Mouse (Mus musculus) retina, adult 2 months (tissue): ENCODE measurements around the gene Immt.

Experiments used
- DNase-seq: peaks from one replicate; pipeline ENCODE4 v3.0.0-alpha.2; 2012; ENCODE audit warnings: low read depth, low spot score

The Immt gene

GRCm38 (mm10) chr6:71830690-71831580 is at the start of gene Immt:
Immt (plus strand) TSS chr6:71831331.
- peak; percentile 94 for DNase-seq

- DNase-seq, result no peak
These were observed 48.0 kb upstream of the Immt start for GRCm38 (mm10) chr6:71783165-71783564.

- DNase-seq, result no peak
These were observed 42.8 kb upstream of the Immt start for GRCm38 (mm10) chr6:71788348-71788747.

- DNase-seq, result no peak
These were observed 39.4 kb upstream of the Immt start for GRCm38 (mm10) chr6:71791771-71792170.

GRCm38 (mm10) chr6:71799391-71799790 is 31.7 kb upstream of the Immt start:
- no peak for DNase-seq

GRCm38 (mm10) chr6:71801011-71801713 is 30.0 kb upstream of the Immt start:
- no peak for DNase-seq

GRCm38 (mm10) chr6:71801714-71802094 is 29.4 kb upstream of the Immt start:
- no peak for DNase-seq

- DNase-seq, result no peak
These were observed 27.5 kb upstream of the Immt start for GRCm38 (mm10) chr6:71803609-71804008.

GRCm38 (mm10) chr6:71804061-71804829 is 26.9 kb upstream of the Immt start:
- peak; percentile 67 for DNase-seq

- no peak for DNase-seq
These were observed 24.4 kb upstream of the Immt start for GRCm38 (mm10) chr6:71806713-71807112.

GRCm38 (mm10) chr6:71809890-71810289 is 21.2 kb upstream of the Immt start:
- no peak for DNase-seq

- no peak for DNase-seq
These were observed 18.3 kb upstream of the Immt start for GRCm38 (mm10) chr6:71812820-71813219.

GRCm38 (mm10) chr6:71819764-71820292 is 11.3 kb upstream of the Immt start:
- no peak for DNase-seq

GRCm38 (mm10) chr6:71823085-71823484 is 8.0 kb upstream of the Immt start:
- no peak for DNase-seq

GRCm38 (mm10) chr6:71823488-71823887 is 7.6 kb upstream of the Immt start:
- DNase-seq, result peak; percentile 78

GRCm38 (mm10) chr6:71823961-71824360 is 7.2 kb upstream of the Immt start:
- no peak for DNase-seq

- DNase-seq, result no peak
These were observed 4.3 kb upstream of the Immt start, which contains the start of gene Mrpl35 for GRCm38 (mm10) chr6:71826869-71827268. Mrpl35 (minus strand) TSS chr6:71826969.

- no peak for DNase-seq
These were observed 1.4 kb upstream of the Immt start for GRCm38 (mm10) chr6:71829768-71830167.

- DNase-seq, result peak; percentile 88
These were observed 440 bp downstream of the Immt start for GRCm38 (mm10) chr6:71831581-71831960.

- DNase-seq, result no peak
These were observed 5.7 kb downstream of the Immt start for GRCm38 (mm10) chr6:71836811-71837210.

- no peak for DNase-seq
These were observed 8.7 kb downstream of the Immt start for GRCm38 (mm10) chr6:71839815-71840214.
